Mouse (Mus musculus) A20 (cell line): ENCODE measurements at regions not wholly inside any gene's neighbourhood (a gene's known extent, or its start where the extent isn't known, plus 50 kb on each side); places are given as distances from the start of the nearest gene placed in this dataset.

Experiments used
- DNase-seq: peaks from one replicate; pipeline ENCODE4 v3.0.0-alpha.2; 2011; ENCODE audit warnings: low read depth, low spot score

DNA sequence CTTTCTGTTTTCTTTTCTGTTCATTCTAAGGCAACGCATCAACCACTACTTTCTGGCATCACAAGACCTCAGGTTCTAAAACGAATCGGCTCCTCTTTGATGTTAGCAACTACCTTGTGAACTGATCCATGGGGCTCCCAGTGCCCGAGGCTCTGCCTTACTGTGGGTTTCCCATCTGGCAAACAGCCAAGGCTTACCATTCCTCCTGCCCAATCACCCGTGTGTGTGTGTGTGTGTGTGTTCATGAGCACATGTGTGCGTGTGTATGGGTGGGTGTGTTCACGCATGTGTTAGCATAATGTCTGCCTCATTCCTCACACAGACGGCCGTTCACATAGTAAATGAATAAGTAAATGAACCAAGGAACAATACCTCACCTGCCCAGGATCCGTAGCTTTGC is 138.3 kb upstream of the Lpp start:
- DNase-seq: no peak

- DNase-seq: no peak
Observed at GRCm38 (mm10) chr16:24254590-24254989, 138.7 kb upstream of the Lpp start.

- DNase-seq: no peak
Observed at GRCm38 (mm10) chr16:24254143-24254542, 139.2 kb upstream of the Lpp start.

DNA sequence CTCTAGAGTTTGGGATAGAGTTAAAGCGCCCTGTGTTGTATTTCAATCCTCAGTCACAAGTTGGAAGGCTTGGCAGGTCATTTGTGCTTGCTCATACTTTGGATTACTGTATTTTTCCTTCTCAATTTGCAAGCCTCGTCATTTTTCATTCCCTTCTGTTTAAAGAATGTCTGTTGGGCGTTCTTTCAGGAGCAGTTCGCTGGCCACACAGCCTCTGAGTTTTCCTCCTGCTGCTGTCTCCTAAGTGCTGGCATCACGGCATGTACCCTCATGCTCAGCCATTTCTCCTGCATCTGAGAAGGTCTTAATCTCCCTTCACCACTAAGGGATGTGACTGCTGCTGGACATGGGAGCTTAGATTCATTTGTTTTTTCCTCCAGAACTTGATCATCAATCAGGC is 146.0 kb upstream of the Lpp start:
- no peak for DNase-seq

- no peak for DNase-seq
Observed at GRCm38 (mm10) chr16:24238075-24238555, 155.2 kb upstream of the Lpp start.

- DNase-seq: no peak
Observed at GRCm38 (mm10) chr16:24237425-24237824, 155.9 kb upstream of the Lpp start.

GRCm38 (mm10) chr16:24237013-24237412 is 156.3 kb upstream of the Lpp start:
- no peak for DNase-seq

GRCm38 (mm10) chr16:24236511-24236910 is 156.8 kb upstream of the Lpp start:
- DNase-seq: no peak

DNA sequence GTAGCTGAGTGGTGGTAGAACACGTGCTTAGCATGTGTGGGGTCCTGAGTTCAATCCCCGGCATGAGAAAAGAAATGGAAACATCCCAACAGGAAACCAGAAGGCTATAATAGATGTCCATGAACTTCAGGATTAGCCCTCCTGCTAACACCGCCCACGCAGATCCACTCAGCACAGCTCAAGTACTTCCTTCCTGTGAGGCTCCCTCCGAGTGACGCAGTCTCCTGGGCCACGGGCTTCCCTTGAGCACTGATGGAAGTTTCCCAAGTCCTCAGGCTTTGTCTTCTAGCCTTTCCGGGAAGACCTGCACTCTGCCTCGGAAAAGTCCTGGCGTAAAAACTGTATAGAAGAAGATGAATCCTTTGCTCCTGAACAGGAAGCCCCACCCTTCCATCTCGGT is 158.5 kb upstream of the Lpp start:
- DNase-seq: no peak

GRCm38 (mm10) chr16:24232001-24232530 is 161.2 kb upstream of the Lpp start:
- DNase-seq: no peak

- no peak for DNase-seq
Observed at GRCm38 (mm10) chr16:24231506-24231905, 161.8 kb upstream of the Lpp start.

DNA sequence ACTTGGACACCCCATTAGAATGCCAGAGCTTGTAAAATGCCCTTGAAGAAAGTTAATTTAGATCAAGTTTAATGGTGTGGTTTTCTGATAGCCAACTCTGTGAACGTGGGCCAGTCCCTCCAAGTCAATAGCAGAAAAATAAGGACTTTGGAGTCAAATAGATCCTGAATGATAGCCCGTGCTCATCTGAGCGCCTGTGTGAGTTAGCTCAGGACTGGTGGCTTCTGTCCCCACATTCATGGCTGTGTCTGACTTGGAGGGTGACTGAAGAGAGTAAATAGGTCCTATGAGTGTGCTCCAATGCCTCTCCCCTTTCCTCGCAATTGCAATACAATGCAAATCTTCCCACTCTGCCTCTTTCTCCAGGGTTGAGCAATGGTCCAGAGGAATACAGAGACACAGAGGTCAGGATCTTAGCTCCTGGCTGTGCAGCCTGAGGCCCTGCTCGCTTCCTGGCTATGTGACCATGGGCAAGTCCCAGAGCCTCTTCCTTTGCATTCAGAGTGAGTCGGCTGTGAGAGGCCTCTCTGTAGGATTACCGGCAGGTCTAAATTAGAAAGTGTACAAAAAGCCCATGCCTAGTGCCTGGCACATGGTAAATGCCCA is 164.2 kb upstream of the Lpp start:
- no peak for DNase-seq

DNA sequence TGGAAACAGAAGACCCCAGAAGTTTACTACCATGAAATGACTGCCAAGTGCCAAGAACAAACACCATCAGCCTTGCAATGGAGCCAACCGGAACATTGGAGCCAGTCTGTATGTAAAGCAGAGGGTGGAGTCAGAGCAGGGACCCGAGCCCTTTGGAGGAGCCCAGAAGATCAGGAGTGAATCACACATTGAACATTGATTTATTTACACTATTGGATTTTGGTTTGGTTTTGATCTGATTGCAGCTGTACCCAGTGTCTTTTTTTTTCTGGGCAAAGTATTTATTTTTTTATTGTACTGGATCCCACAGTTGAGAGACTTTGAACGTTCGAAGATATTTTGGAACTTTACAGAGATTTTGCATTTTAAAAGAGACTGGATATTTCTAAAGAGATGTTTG is 167.4 kb upstream of the Lpp start:
- DNase-seq: no peak

DNA sequence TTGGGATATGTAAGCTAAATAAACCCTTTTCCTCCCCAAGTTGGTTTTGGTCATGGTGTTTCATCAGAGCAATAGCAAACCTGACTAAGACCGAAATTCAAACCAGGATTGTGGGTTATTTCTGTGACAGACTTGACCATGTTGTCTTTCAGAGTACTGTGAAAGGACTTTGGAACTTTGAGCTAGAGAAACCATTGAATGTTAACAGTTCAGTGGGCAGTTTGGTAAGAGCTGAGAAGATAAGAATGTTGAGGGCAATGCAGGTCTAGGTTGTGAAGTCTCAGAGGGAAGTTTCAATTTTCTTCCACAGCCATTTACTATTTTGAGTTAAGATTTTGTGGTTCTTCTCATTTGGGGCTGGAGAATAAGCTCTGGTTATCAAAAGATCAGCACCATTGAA is 168.2 kb upstream of the Lpp start:
- DNase-seq: no peak

DNA sequence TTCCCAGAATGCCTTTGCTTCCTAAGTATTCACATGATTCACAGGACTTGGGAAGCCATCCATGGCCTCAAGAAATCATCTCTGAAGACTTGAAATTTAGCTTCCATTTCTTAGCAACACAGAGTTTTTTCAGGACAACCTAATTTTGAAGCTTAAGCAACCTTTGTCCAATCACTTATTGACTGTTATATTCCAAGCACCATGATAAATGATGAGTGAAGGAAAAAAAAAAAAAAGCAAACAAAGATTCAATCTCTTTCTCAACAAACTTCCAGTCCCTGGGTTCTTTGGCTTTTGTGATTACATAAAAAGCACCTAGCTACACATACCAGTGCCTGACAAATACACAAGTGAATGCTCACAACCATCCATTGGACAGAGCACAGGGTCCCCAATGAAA is 169.4 kb upstream of the Lpp start:
- DNase-seq: no peak

DNA sequence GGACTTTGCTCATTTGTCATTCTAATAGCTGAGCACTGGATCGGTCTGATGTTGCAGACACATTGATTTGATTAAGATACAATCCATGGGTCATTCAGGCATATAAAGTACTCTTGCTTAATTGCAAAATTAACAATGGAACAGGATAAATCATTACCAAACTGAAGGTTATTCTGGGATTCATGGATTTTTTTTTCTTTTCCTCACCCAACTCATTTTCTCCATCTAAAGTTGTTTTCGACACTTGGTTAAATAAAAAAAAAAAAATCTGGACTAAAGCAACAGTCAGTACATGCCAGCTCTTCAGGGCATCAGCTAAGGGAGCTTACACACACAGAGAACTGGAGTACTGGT is 169.8 kb upstream of the Lpp start:
- DNase-seq: no peak

GRCm38 (mm10) chr16:24222759-24223526 is 170.4 kb upstream of the Lpp start:
- DNase-seq: no peak

- no peak for DNase-seq
Observed at GRCm38 (mm10) chr16:24221992-24222391, 171.3 kb upstream of the Lpp start.

DNA sequence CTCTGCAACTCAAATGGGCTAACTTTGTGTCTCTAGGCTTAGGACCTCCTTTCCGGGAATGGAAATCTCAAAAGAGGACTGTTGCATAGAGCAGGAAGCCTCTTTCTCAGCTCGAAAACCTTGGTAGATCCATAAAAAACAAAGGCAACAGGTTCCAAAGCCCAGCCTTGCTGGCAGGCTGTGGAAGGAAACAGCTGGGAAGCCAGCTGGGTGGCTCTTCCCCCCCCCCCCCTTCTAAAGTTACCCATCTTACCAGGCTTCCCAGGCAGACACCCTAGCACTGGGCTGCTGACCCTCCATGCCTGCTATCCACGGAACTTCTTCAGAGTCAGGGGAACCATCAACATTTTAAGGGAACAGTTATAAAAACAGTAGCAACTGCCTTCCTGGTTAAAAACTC is 172.7 kb upstream of the Lpp start:
- no peak for DNase-seq

- no peak for DNase-seq
Observed at GRCm38 (mm10) chr16:24219691-24220090, 173.6 kb upstream of the Lpp start.

GRCm38 (mm10) chr16:24218850-24219185 is 174.5 kb upstream of the Lpp start:
- no peak for DNase-seq

GRCm38 (mm10) chr16:24218162-24218849 is 175.0 kb upstream of the Lpp start:
- DNase-seq: no peak

- DNase-seq: no peak
Observed at GRCm38 (mm10) chr16:24216828-24217227, 176.5 kb upstream of the Lpp start.
